Mouse (Mus musculus): ENCODE measurements around the gene Ap2s1. TPM values are rescaled to one million over a fixed set of nuclear protein-coding genes. Genes with fewer than 3 reads are reported as not detected.
"Not testable (repeated sequence)": the region's sequence is repeated elsewhere in the genome, so short reads cannot be mapped to it uniquely, and the experiment has no call there.

Gene Ap2s1
- polyA plus RNA-seq, 1 experiment from 2014 or later: 270 TPM

- Histone ChIP-seq H3K27me3 (ENCODE audit: insufficient read depth, poor library complexity, severe bottlenecking) (peaks cover 2% of the 10 kb centered on the region; the same call in 1 of the 2 replicates), H3K9me3 (no peaks in the 10 kb centered on the region), H3K36me3 (no peaks in the 10 kb centered on the region), H3K4me1 (peaks cover 30% of the 10 kb centered on the region), H3K4me3 (peak overlapping the region; percentile 22; the same call in 1 of the 2 replicates), H3K27ac (peak overlapping the region; percentile 72; the same call in 1 of the 2 replicates)
- WGBS: 21% methylated on average over 14 of the region's 14 CpGs
- peak; percentile 92 for DNase-seq (ENCODE audit: low spot score)
These were observed 9.4 kb upstream of the Ap2s1 start for GRCm38 (mm10) chr7:16728596-16729348.

- 3% methylated on average over 7 of the region's 7 CpGs for WGBS
- DNase-seq (ENCODE audit: low spot score); H3K9me3 ChIP-seq; H3K36me3 ChIP-seq; H3K27me3 ChIP-seq (ENCODE audit: insufficient read depth, poor library complexity, severe bottlenecking): not testable (repeated sequence)
- H3K27ac ChIP-seq: peak overlapping the region; percentile 47
- peaks cover 30% of the 10 kb centered on the region for H3K4me1 ChIP-seq
- peak overlapping the region; percentile 22; the same call in 1 of the 2 replicates for H3K4me3 ChIP-seq
These were observed 8.6 kb upstream of the Ap2s1 start for GRCm38 (mm10) chr7:16729563-16729962.

GRCm38 (mm10) chr7:16730791-16731190 is 7.4 kb upstream of the Ap2s1 start:
- Histone ChIP-seq H3K27me3 (ENCODE audit: insufficient read depth, poor library complexity, severe bottlenecking) (no peaks in the 10 kb centered on the region), H3K36me3 (no peaks in the 10 kb centered on the region), H3K4me1 (peaks cover 29% of the 10 kb centered on the region), H3K9me3 (no peaks in the 10 kb centered on the region), H3K4me3 (no peak overlapping the region), H3K27ac (no peak overlapping the region)
- DNase-seq (ENCODE audit: low spot score): no peak
- WGBS: 97% methylated on average over 5 of the region's 6 CpGs

- no peak overlapping the region for H3K4me3 ChIP-seq
These were observed 6.3 kb upstream of the Ap2s1 start for GRCm38 (mm10) chr7:16731893-16732422.

GRCm38 (mm10) chr7:16737606-16738072 is 571 bp upstream of the Ap2s1 start:
- Histone ChIP-seq H3K27me3 (ENCODE audit: insufficient read depth, poor library complexity, severe bottlenecking) (no peaks in the 10 kb centered on the region), H3K27ac (peak overlapping the region; percentile 23), H3K4me3 (peak overlapping the region; percentile 75), H3K36me3 (peaks cover 3% of the 10 kb centered on the region), H3K9me3 (no peaks in the 10 kb centered on the region), H3K4me1 (peaks cover 17% of the 10 kb centered on the region)
- DNase-seq (ENCODE audit: low spot score): no peak
- 36% methylated on average over 10 of the region's 10 CpGs for WGBS

More at GRCm38 (mm10) chr7:16731893-16732422, 6.3 kb upstream of the Ap2s1 start:
- H3K36me3 ChIP-seq: no peaks in the 10 kb centered on the region
- 75% methylated on average over 7 of the region's 7 CpGs for WGBS
- no peak for DNase-seq (ENCODE audit: low spot score)
- H3K27me3 ChIP-seq (ENCODE audit: insufficient read depth, poor library complexity, severe bottlenecking): no peaks in the 10 kb centered on the region
- H3K27ac ChIP-seq: no peak overlapping the region
- no peaks in the 10 kb centered on the region for H3K9me3 ChIP-seq
- peaks cover 19% of the 10 kb centered on the region for H3K4me1 ChIP-seq

- no peak for DNase-seq (ENCODE audit: low spot score)
- H3K27me3 ChIP-seq (ENCODE audit: insufficient read depth, poor library complexity, severe bottlenecking): no peaks in the 10 kb centered on the region
- H3K4me3 ChIP-seq: peak overlapping the region; percentile 75
- H3K4me1 ChIP-seq: peaks cover 19% of the 10 kb centered on the region
- WGBS: 61% methylated on average over 10 of the region's 10 CpGs
- H3K27ac ChIP-seq: peak overlapping the region; percentile 83
- peaks cover 18% of the 10 kb centered on the region for H3K36me3 ChIP-seq
- H3K9me3 ChIP-seq: no peaks in the 10 kb centered on the region
These were observed 920 bp downstream of the Ap2s1 start for GRCm38 (mm10) chr7:16739056-16739604.

- no peak overlapping the region for H3K4me3 ChIP-seq
- H3K9me3 ChIP-seq: no peaks in the 10 kb centered on the region
- peaks cover 17% of the 10 kb centered on the region for H3K4me1 ChIP-seq
- WGBS: 90% methylated on average over 4 of the region's 4 CpGs
- H3K27me3 ChIP-seq (ENCODE audit: insufficient read depth, poor library complexity, severe bottlenecking): no peaks in the 10 kb centered on the region
- no peak overlapping the region for H3K27ac ChIP-seq
- no peak for DNase-seq (ENCODE audit: low spot score)
- peaks cover 71% of the 10 kb centered on the region for H3K36me3 ChIP-seq
These were observed 7.2 kb downstream of the Ap2s1 start for GRCm38 (mm10) chr7:16745373-16745772.

GRCm38 (mm10) chr7:16746093-16746492 is 7.9 kb downstream of the Ap2s1 start:
- Histone ChIP-seq H3K36me3 (peaks cover 71% of the 10 kb centered on the region), H3K4me3 (no peak overlapping the region), H3K27ac (no peak overlapping the region), H3K9me3 (no peaks in the 10 kb centered on the region), H3K4me1 (peaks cover 17% of the 10 kb centered on the region), H3K27me3 (ENCODE audit: insufficient read depth, poor library complexity, severe bottlenecking) (no peaks in the 10 kb centered on the region)
- no peak for DNase-seq (ENCODE audit: low spot score)
- WGBS: 56% methylated on average over 3 of the region's 3 CpGs

GRCm38 (mm10) chr7:16747656-16748055 is 9.4 kb downstream of the Ap2s1 start:
- WGBS: 92% methylated on average over 6 of the region's 6 CpGs
- DNase-seq (ENCODE audit: low spot score): no peak
- H3K4me1 ChIP-seq: peaks cover 17% of the 10 kb centered on the region
- no peak overlapping the region for H3K27ac ChIP-seq
- peaks cover 68% of the 10 kb centered on the region for H3K36me3 ChIP-seq
- H3K27me3 ChIP-seq (ENCODE audit: insufficient read depth, poor library complexity, severe bottlenecking): no peaks in the 10 kb centered on the region
- H3K4me3 ChIP-seq: no peak overlapping the region
- H3K9me3 ChIP-seq: no peaks in the 10 kb centered on the region

GRCm38 (mm10) chr7:16752016-16752415 is 13.8 kb downstream of the Ap2s1 start:
- peaks cover 30% of the 10 kb centered on the region for H3K36me3 ChIP-seq
- DNase-seq (ENCODE audit: low spot score): no peak
- H3K9me3 ChIP-seq: no peaks in the 10 kb centered on the region
- WGBS: 82% methylated on average over 12 of the region's 12 CpGs
- no peaks in the 10 kb centered on the region for H3K27me3 ChIP-seq (ENCODE audit: insufficient read depth, poor library complexity, severe bottlenecking)
- H3K4me1 ChIP-seq: peaks cover 11% of the 10 kb centered on the region
- H3K4me3 ChIP-seq: no peak overlapping the region
- H3K27ac ChIP-seq: no peak overlapping the region

- H3K9me3 ChIP-seq: no peaks in the 10 kb centered on the region
- peak overlapping the region; percentile 42; the same call in 1 of the 2 replicates for H3K27ac ChIP-seq
- WGBS: 31% methylated on average over 17 of the region's 17 CpGs
- no peaks in the 10 kb centered on the region for H3K36me3 ChIP-seq
- peaks cover 15% of the 10 kb centered on the region for H3K4me1 ChIP-seq
- DNase-seq (ENCODE audit: low spot score): no peak
- H3K27me3 ChIP-seq (ENCODE audit: insufficient read depth, poor library complexity, severe bottlenecking): no peaks in the 10 kb centered on the region
- no peak overlapping the region; the same call in 1 of the 2 replicates for H3K4me3 ChIP-seq
These were observed 17.3 kb downstream of the Ap2s1 start for GRCm38 (mm10) chr7:16755362-16756017.

GRCm38 (mm10) chr7:16758872-16759574 is 20.8 kb downstream of the Ap2s1 start:
- H3K27ac ChIP-seq: no peak overlapping the region
- H3K36me3 ChIP-seq: no peaks in the 10 kb centered on the region
- 73% methylated on average over 11 of the region's 11 CpGs for WGBS
- no peaks in the 10 kb centered on the region for H3K9me3 ChIP-seq
- H3K4me1 ChIP-seq: peaks cover 26% of the 10 kb centered on the region
- no peak for DNase-seq (ENCODE audit: low spot score)
- no peak overlapping the region for H3K4me3 ChIP-seq
- H3K27me3 ChIP-seq (ENCODE audit: insufficient read depth, poor library complexity, severe bottlenecking): no peaks in the 10 kb centered on the region
